Mouse (Mus musculus) heart, postnatal 14 days (tissue): Measurements from ENCODE around the gene Pwwp2a. TPM values are rescaled to one million over a fixed set of nuclear protein-coding genes. Genes with fewer than 3 reads are reported as not detected.

Experiments used
- DNase-seq, 2 experiments: peaks; one replicate each; pipeline ENCODE4 v3.0.0; 2021 to 2022
- intact Hi-C: fragments of 180-260 bp; cut with DNase I; formaldehyde crosslinking; loops from one replicate; pipeline ENCODE4 v1.15.1; 2025
- long read RNA-seq, 2 experiments: library from polyadenylated mRNA; stranded (forward); transcript quantifications; one replicate each; pipeline ENCODE4 v2.0.0; 2021
- total RNA-seq, 2 experiments: library from RNA; stranded (reverse); gene quantifications; 2 replicates each; pipeline ENCODE4 v1.2.3; 2021

Gene Pwwp2a
- 10 to 100 TPM; 26.1 to 27.7 TPM for total RNA-seq
- long read RNA-seq, experiment 1, transcript Pwwp2a-201 (2 exons, 3,277 nt): major isoform, 5 of 25 reads
- long read RNA-seq, experiment 1, partial matches to known transcripts: 0 of 25 reads
- long read RNA-seq, experiment 1, other reads (novel, unspliced or antisense): 15 of 25 reads
- long read RNA-seq, experiment 2, partial matches to known transcripts: 1 of 30 reads
- long read RNA-seq, experiment 2, other reads (novel, unspliced or antisense): 20 of 30 reads

DNA sequence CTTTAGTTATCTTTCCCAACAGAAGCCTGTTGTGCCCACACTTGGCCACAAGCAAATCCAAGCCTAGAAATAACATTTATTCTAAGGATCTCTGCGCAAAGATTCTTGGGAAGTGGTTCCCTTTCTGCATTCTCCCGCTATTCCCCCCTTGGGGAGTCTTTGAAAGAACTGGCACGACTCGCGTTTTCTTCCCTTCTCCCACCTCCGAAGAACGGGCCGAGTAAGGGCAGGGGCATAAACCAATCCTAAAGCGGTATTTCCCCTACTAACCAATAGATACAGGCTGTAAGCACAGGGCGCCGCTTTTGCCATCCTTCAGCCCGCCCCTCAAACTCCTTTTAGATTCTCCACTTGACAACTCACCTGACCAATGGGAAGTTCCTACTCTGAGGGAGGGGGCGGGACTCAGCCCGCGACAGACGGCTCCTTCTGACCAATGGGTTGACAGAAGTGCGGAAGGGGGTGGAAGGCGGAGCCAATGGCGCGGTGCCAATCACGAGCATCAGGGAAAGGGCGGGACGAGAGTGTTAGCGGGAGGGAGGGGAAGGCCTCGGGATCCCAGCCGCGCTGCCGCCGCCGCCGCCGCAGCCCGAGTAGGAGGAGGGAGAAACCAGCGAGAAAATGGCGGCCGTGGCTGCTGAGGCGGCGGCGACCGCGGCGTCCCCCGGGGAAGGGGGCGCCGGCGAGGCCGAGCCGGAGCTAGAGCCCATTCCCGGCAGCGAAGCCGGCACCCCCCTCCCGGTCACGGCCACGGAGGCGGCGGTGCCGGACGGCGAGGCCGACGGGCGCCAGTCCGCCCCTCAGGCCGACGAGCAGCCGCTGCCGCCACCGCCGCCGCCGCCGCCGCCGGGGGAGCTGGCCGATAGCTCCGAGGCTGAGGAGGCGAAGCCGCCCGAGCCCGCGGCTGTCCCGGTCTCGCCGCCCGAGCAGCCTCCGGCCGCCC is at the start of gene Pwwp2a:
Pwwp2a (plus strand) TSS at position 527 of the 943 bp plus-strand sequence.
- intact Hi-C loops: loop anchor here (5.0 kb wide), 1 partner anchor 54 kb away; no protein-coding TSS in a partner anchor
- peak; percentile 99 to 100 for DNase-seq

DNA sequence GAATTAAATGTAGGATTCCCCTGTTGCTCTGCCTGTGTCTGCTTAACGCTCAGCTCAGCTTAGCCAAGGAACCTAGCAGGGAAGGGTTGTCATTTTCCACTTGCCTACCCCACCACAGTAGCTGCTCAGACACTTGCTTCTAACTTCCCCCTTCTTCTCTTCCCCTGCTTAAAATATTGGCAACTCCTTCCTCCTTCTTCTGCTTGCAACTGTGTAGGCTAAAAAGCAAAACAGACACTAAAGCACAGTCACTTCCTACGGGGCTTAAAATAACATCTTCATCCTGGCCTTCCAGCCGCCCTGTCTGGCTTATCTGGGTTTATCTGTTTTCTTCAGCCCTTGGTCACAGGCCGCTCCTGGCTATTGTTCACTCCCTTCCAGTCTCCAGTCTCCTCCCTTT is 49.2 kb upstream of the Pwwp2a start:
- no peak for DNase-seq
- intact Hi-C loops: no loop called here

DNA sequence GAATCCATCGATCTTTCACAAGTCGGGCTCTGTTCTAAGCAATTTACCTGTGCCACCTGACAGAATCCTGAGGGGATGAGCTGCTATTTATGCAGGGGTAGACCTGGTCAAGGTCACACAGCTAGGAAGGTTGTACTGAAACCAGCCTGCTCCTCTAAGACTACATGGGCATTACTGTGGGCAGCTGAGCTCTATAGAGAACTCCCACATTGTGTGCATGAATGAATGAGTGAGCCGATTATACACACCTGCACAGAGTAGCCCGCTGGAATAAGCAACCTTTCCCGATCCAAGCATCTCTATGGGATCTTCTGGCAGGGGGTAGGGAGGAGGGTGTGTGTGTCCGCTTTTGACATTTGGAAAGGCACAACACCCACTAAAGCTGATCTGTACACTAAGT is 48.6 kb upstream of the Pwwp2a start:
- no peak for DNase-seq
- intact Hi-C loops: no loop called here

DNA sequence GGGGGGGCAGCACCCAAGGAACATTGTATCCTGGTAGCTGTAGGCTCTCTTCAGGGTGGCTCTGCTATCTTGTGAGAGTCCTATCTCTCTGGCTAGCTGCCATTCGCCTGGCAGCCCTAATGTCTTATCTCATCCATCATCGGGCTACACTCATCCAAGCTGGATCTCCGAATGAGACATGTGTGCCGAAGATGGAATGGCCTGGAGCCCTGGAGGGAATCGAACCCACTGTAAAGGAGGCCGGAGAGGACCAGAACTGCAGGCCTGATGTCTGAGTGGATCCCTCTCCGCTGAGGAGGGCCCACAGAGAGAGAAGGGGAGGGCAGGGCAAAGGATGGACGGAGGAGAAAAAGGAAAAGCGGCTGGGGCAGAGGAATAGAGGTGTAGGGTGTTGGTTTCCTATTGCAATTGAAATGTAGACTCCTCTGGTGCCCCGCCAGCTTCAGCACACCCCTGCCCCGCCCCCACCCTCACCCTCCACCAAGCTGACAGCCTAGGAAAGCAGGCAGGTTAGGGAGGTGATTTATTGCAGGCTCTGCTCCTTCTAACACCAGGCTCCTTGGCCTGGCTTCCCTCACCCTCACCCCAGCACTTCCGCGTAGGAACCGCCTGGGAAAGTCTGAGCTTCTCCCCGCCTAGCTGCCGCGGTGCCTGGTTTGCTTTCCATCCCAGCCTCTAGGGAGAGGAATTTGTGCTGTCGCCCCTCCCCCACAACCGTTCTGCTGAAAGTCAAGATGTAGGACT is 48.0 kb upstream of the Pwwp2a start:
- DNase-seq: peak; percentile 73 to 80
- intact Hi-C loops: no loop called here

DNA sequence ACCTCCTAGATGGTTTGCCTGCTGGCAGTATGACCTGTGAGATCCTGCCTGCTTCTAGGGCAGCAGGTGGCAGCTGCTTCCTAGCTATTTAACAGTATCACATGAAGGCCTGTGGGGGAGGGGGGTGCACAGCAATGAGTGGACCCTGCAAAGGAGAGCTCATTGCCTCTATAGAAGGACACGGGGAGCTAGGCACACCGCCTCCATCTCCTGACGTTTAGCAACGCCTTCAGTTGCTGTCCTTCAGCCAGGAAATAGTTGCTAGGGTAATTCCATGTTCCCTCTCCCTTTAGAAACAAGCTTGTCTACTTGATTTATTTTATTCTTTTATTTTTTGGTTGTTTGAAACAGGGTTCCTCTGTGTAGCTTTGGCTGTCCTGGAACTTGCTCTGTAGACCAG is 45.0 kb upstream of the Pwwp2a start:
- intact Hi-C loops: no loop called here
- no peak for DNase-seq

DNA sequence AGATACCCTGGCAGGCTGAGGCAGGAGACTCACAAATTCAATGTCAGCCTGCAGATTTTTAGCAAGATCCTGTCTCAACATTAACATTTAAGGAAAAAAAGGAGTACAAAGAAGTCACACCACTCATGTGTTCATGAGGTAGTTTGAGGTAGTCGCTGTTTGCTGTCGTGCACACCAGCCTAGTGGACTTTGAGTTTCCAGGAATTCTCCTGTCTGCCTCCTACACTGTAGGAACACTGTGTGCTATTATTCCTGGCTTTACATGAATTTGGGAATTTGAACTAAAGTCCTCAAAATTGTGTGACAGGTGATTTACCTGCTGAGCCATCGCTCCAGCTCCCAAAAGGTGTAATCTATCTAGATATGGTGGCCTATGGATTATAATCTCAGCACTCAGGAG is 43.3 kb upstream of the Pwwp2a start:
- intact Hi-C loops: no loop called here
- no peak for DNase-seq

DNA sequence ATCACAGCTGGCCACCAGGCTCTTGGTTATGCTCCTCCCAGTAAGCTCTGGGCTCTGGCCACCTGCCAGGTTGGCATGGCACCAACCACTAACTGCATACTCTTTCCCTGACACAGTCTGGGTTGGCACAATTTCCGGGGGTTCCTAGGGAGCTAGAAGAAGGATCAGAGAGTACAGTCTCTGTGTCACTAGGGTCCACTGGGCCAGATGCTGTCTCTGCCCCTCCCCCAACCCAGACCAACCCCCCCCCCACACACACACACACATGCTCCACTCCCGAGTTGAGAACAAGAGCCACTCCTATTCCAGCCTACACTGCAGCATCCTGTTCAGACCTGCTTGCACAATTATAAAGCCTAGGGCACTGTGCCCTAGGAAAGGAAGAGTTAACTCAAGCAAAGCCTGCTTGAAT is 38.6 kb upstream of the Pwwp2a start:
- intact Hi-C loops: no loop called here
- peak; percentile 68 to 82 for DNase-seq

DNA sequence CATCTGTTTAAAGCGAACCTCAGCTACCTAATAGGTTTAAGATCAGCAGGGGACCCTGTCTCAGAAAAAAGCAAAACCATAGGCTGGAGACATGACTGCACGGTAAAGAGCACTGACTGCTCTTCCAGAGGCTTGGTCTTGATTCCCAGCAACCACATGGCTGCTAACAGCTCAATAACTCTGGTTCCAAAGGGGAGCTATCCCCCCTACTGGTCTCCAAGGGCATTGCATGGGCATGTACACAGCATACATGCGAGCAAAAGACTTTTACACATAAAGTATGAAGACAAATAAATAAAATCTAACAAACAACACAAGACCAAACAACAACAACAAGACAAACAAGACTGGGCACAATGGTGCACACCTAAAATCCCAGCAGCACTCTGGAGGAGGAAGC is 36.5 kb upstream of the Pwwp2a start:
- intact Hi-C loops: no loop called here
- DNase-seq: no peak

DNA sequence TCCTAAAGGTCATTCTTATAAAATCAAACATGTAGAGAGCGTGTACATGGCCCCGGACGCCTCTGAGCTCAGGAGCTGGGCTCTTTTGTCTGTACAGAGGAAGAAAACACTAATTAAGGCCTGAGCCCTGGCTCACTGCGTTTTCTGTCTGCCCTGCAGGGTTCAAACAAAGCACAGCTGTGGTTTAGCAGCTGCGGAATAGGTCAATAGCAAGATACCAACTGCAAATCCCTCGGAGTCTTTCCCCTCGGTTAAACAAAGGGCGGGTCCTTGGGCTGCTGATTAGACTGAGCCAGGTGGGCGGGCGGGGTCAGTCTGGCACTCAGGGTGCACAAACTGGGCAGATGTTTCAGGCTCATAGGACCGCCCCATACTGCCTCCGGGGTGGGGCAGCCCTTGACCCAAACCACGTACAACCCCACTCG is 28.7 kb upstream of the Pwwp2a start:
- intact Hi-C loops: no loop called here
- no peak for DNase-seq

DNA sequence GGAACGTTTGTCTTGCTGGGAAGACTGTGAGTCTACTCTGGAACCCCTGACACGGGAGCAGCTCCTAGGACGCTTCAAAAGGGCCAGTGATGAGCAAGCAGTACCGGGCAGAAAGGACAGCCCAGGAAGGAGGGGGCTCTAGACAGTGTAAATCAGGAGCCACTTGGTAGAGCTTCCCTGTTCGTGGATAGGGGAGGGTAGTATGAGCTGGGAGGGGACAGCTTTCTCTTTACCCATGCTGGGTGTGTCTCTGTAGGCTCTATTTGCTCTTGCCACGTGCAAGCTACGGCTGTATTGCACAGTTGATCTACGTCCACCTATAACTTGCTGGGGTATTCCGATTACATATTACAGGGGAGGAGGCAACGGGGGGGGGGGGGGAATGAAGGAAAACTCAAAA is 25.3 kb upstream of the Pwwp2a start:
- DNase-seq: no peak
- intact Hi-C loops: no loop called here

DNA sequence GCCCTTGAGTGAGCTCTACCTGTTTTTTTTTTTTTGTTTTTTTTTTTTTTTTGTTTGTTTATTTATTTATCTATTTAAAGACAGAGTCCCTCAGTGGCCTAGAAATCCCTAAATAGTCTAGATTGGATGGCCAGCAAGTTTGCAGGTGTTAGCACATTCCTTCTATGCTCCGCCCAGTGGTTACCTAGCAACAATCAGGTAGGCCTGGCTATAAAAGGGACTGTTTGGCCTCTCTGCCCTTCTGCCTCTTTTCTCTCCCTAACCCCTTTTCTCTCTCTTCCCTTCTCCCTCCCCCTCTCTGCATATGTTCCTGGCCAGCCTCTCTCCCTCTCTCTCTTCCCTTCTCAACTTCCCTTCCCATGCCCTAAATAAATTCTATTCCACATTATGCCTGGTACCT is 23.8 kb upstream of the Pwwp2a start:
- intact Hi-C loops: no loop called here
- no peak for DNase-seq

DNA sequence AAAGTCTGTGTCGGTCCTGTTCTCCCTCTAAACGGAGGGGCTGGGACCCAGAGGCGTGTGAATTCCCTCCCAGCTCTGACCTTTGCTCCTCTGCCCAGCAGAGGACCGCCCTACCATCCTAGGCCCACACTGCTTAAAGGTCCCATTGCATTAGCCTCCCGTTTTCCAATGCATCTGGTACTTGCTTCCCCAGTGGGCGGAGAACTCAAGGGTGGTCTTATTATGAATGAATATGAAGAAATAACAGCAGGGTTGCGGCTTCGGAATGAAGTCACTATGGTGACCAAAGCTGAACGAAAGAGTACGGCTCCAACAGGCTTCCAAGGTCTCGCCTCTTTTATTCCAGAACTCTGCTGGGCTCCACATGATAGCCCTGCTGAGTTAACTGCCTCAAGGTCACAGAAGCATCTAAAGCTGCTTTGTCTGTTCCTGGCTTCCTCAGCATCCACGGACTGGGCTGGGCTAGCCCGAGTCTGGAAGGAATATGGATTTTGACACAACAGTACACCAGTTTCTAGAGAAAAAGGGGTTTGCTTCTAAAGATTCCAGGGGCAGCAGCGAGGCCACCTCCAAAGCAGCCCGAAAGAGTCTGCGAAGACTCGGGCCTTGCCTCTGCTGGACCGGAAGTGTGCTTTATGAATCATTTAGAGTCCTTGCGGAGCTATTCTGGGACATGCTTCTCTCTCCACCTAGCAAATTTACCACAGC is 14.6 kb upstream of the Pwwp2a start:
- intact Hi-C loops: no loop called here
- DNase-seq: no peak

DNA sequence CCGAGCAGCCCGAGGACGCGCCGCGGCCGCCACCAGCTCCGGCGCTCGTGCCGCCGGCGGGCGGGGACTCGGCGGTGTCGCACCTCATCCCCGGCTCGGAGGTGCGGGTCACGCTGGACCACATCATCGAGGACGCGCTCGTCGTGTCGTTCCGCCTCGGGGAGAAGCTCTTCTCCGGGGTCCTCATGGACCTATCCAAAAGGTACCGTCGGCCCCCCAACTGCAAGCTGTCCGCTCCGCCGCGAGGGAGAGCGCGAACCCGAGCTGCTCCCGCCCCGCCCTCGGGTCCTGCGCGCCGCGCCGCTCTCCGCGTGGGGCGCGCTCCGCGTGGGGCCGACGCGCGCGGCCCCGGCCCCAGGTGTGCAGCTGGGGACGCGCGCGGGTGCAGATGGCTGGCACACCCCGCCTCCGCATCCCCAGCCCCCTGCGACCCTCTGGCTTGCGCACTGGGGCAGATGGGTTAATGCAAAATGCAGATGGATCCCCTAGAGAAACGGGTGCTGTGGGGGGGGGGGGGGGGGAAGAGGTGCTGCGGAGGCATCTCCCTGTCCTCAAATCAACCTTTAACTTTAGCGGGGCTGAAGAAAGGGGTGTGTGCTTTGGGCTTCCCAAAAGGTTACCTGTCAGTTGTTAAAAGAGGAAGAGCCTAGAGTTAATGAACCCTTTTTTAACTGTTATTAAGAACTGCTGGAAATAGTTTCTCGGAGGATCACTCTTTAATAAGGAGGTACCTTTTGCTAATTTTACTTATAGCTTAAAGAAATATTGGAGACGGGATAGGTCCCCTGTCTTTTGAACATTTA is 818 bp downstream of the Pwwp2a start:
- peak; percentile 64 to 67 for DNase-seq
- intact Hi-C loops: loop anchor here (5.0 kb wide), 1 partner anchor 55 kb away; no protein-coding TSS in a partner anchor

DNA sequence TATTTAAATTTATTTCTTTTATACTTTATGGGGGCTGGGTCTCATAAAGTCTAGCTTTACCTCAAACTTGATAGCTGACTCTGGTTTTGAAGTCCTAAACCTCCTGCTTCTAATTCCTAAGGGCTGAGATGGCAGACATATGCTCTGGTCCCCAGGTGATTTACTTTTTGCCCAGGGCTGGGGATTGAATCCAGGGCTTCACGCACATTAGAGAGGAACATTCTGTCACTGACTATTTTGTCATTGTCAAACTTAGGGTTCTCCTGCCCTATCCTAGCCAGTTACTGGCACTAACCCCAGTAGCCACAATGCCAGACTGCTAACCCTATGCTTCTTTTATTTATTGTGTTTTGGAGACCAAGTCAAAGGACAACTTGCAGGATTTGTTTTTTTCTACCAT is 7.1 kb downstream of the Pwwp2a start:
- intact Hi-C loops: no loop called here
- DNase-seq: no peak

DNA sequence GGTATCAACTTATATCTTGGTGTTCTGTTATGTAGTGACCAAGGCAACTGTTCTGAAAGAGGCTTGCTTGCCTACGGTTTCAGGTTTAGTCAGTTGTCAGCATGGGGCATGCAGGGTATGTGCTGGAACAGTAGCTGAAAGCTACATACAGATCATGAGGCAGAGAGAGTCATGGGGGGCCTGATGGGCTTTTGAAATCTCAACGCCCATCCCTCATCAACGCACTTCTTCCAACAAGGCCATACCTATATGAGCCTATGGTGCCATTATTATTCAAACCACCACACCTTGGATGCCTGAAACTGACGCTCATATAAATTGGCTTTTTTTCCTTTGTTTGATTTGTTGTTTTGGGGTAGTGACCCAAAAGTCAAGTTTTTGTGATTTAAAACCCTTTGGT is 14.8 kb downstream of the Pwwp2a start:
- DNase-seq: no peak
- intact Hi-C loops: no loop called here

DNA sequence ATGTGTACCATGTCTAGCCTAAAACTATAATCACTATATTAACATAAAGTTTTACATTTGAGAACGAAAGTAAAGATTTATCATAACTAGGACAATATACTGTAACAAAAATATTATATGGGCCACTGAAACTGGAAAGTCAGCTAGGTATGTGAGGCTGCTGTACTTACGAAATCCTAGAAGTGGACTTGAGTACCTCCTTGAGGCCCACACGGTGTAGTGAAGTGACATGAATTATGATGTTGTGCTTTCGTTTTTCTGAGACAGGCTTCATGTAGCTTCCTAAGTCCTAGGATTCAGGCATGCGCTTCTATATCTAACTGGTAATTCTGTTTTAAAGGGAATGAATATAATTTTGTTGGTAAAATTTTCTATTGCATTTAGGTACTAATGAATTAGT is 16.8 kb downstream of the Pwwp2a start:
- intact Hi-C loops: no loop called here
- DNase-seq: no peak

DNA sequence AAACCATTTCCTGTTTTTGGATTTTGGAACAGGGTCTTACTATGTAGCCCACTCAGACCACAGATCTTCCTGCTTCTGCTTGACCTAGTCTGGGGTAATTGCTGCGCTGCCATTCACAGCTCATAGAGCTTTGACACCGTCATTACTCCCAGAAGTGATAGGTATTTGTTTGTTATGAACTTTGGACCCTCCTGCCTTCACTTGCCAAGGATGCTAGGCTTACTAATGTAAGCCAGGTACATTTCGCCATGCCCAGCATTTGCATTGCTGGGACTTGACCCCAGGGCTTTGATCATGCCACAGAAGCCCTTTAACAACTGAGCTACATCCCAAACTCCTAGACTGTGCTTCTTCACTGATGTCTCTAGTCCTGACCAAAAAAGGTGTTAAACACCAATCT is 18.5 kb downstream of the Pwwp2a start:
- intact Hi-C loops: no loop called here

DNA sequence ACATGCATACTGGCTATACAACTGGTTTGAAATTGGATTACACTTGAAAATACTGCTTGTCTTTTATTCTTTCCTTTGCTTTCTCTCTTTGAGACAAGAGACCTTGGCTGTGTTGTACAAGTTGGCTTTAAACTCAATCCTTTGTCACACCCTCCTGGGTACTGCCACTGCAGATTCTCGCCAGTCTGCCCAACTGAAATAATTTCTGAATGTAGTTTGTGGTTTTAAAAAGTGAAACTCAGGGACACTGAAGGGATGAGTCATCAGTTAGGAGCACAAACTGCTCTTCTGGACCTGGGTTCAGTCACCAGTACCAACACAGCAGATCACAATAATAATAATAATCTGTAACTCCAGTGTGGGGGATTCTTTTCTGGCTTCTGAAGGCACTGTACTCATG is 21.8 kb downstream of the Pwwp2a start:
- intact Hi-C loops: no loop called here

More for the DNA sequence above, 18.5 kb downstream of the Pwwp2a start:
- no peak for DNase-seq

DNA sequence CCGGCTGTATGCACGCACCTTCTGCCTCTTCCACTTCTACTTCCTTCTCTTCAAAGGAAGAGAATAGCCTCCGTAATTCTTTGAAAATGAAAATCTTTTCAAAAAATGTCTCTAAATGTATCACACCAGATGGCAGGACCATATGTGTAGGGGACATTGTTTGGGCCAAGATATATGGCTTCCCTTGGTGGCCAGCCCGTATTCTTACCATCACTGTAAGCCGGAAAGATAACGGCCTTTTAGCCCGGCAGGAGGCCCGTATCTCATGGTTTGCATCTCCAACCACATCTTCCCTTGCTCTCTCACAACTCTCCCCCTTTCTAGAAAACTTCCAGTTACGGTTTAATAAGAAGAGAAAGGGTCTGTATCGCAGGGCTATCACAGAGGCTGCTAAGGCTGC is 24.0 kb downstream of the Pwwp2a start:
- no peak for DNase-seq
- intact Hi-C loops: no loop called here

More for the DNA sequence above, 21.8 kb downstream of the Pwwp2a start:
- no peak for DNase-seq

DNA sequence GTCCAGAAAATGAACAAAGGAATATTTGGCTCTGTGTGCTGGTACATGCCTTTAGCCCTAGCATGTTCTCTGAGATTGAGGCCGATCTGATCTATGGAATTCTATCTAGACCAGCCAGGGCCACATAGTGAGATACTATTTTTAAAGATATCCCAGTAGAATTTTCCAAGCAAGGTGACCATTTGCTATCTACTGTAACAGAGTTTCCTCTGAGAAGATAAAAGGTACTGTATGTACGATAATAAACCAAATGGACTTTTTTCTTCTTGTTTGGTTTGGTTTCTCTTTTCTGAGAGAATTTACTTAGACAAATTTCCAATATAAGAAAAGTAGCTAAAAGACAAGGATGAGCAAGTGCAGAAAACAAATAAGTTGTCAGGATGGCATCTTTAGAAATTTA is 26.6 kb downstream of the Pwwp2a start:
- no peak for DNase-seq
- intact Hi-C loops: no loop called here
